Mouse (Mus musculus): ENCODE results near the gene Ppm1e. TPM values are rescaled to one million over a fixed set of nuclear protein-coding genes. Genes with fewer than 3 reads are reported as not detected.

The Ppm1e gene
- total RNA-seq, 1 experiment: 0.54 TPM

- H3K4me1 ChIP-seq (ENCODE audit: control insufficient read depth in 2 of 2, insufficient read depth in 2 of 2, low read length in 2 of 2, poor library complexity in 1 of 2): no peaks in the 10 kb centered on the region
- no peaks in the 10 kb centered on the region for H3K36me3 ChIP-seq (ENCODE audit: control insufficient read depth, insufficient read depth, low read length, poor library complexity, severe bottlenecking)
- in situ Hi-C loops (cut with MboI; ENCODE audit: low sequenced_read_pairs in 2 of 2, unreplicated experiment in 2 of 2): no loop called here
- H3K27ac ChIP-seq (ENCODE audit: insufficient read depth, low read depth, low read length, poor library complexity, severe bottlenecking): no peak overlapping the region
- H3K4me3 ChIP-seq (ENCODE audit: insufficient read depth in 1 of 2, low read depth in 1 of 2, low read length in 2 of 2, poor library complexity in 1 of 2, severe bottlenecking in 1 of 2): no peak overlapping the region
- TF ChIP-seq CHD2 (IDR thresholded peaks at IDR 0.05; ENCODE audit: low read depth, low read length) (no peak), ZC3H11A (IDR thresholded peaks at IDR 0.05; ENCODE audit: borderline replicate concordance, low read depth, low read length) (no peak), MAFK (IDR thresholded peaks at IDR 0.05; ENCODE audit: insufficient read depth, low read depth, low read length) (no peak), HCFC1 (IDR thresholded peaks at IDR 0.05; ENCODE audit: borderline replicate concordance, insufficient read depth, low read length) (no peak), ZNF384 (IDR thresholded peaks at IDR 0.05; ENCODE audit: low read depth, low read length) (no peak)
- H3K9ac ChIP-seq (ENCODE audit: insufficient read depth, low read depth, low read length, poor library complexity, severe bottlenecking): no peak overlapping the region
- no peaks in the 10 kb centered on the region for H3K9me3 ChIP-seq (ENCODE audit: control insufficient read depth, insufficient read depth, low read depth, low read length)
- no peak for DNase-seq (ENCODE audit: low read depth, low spot score)
Measured at GRCm38 (mm10) chr11:87353646-87354170, 5.1 kb downstream of the Ppm1e start.

- Histone ChIP-seq H3K36me3 (ENCODE audit: control insufficient read depth, insufficient read depth, low read length, poor library complexity, severe bottlenecking) (no peaks in the 10 kb centered on the region), H3K9me3 (ENCODE audit: control insufficient read depth, insufficient read depth, low read depth, low read length) (no peaks in the 10 kb centered on the region), H3K27ac (ENCODE audit: insufficient read depth, low read depth, low read length, poor library complexity, severe bottlenecking) (no peak overlapping the region), H3K4me3 (ENCODE audit: insufficient read depth in 1 of 2, low read depth in 1 of 2, low read length in 2 of 2, poor library complexity in 1 of 2, severe bottlenecking in 1 of 2) (no peak overlapping the region), H3K4me1 (ENCODE audit: control insufficient read depth in 2 of 2, insufficient read depth in 2 of 2, low read length in 2 of 2, poor library complexity in 1 of 2) (no peaks in the 10 kb centered on the region), H3K9ac (ENCODE audit: insufficient read depth, low read depth, low read length, poor library complexity, severe bottlenecking) (no peak overlapping the region)
- no peak for TF ChIP-seq ZC3H11A (IDR thresholded peaks at IDR 0.05; ENCODE audit: borderline replicate concordance, low read depth, low read length)
- DNase-seq (ENCODE audit: low read depth, low spot score): no peak
- in situ Hi-C loops (cut with MboI; ENCODE audit: low sequenced_read_pairs in 2 of 2, unreplicated experiment in 2 of 2): no loop called here
Measured at GRCm38 (mm10) chr11:87326381-87326780, 32.4 kb downstream of the Ppm1e start.

GRCm38 (mm10) chr11:87322558-87322957 is 36.3 kb downstream of the Ppm1e start:
- H3K9me3 ChIP-seq (ENCODE audit: control insufficient read depth, insufficient read depth, low read depth, low read length): no peaks in the 10 kb centered on the region
- H3K27ac ChIP-seq (ENCODE audit: insufficient read depth, low read depth, low read length, poor library complexity, severe bottlenecking): no peak overlapping the region
- DNase-seq (ENCODE audit: low read depth, low spot score): no peak
- no peak overlapping the region for H3K4me3 ChIP-seq (ENCODE audit: insufficient read depth in 1 of 2, low read depth in 1 of 2, low read length in 2 of 2, poor library complexity in 1 of 2, severe bottlenecking in 1 of 2)
- in situ Hi-C loops (cut with MboI; ENCODE audit: low sequenced_read_pairs in 2 of 2, unreplicated experiment in 2 of 2): no loop called here
- no peaks in the 10 kb centered on the region for H3K4me1 ChIP-seq (ENCODE audit: control insufficient read depth in 2 of 2, insufficient read depth in 2 of 2, low read length in 2 of 2, poor library complexity in 1 of 2)
- TF ChIP-seq CHD2 (IDR thresholded peaks at IDR 0.05; ENCODE audit: low read depth, low read length) (no peak), HCFC1 (IDR thresholded peaks at IDR 0.05; ENCODE audit: borderline replicate concordance, insufficient read depth, low read length) (no peak), ZNF384 (IDR thresholded peaks at IDR 0.05; ENCODE audit: low read depth, low read length) (no peak), MAFK (IDR thresholded peaks at IDR 0.05; ENCODE audit: insufficient read depth, low read depth, low read length) (no peak), ZC3H11A (IDR thresholded peaks at IDR 0.05; ENCODE audit: borderline replicate concordance, low read depth, low read length) (no peak)
- H3K36me3 ChIP-seq (ENCODE audit: control insufficient read depth, insufficient read depth, low read length, poor library complexity, severe bottlenecking): no peaks in the 10 kb centered on the region
- H3K9ac ChIP-seq (ENCODE audit: insufficient read depth, low read depth, low read length, poor library complexity, severe bottlenecking): no peak overlapping the region

- no peaks in the 10 kb centered on the region for H3K4me1 ChIP-seq (ENCODE audit: control insufficient read depth in 2 of 2, insufficient read depth in 2 of 2, low read length in 2 of 2, poor library complexity in 1 of 2)
- DNase-seq (ENCODE audit: low read depth, low spot score): no peak
- H3K9me3 ChIP-seq (ENCODE audit: control insufficient read depth, insufficient read depth, low read depth, low read length): no peaks in the 10 kb centered on the region
- no peak overlapping the region for H3K9ac ChIP-seq (ENCODE audit: insufficient read depth, low read depth, low read length, poor library complexity, severe bottlenecking)
- TF ChIP-seq MAFK (IDR thresholded peaks at IDR 0.05; ENCODE audit: insufficient read depth, low read depth, low read length): no peak
- TF ChIP-seq ZC3H11A (IDR thresholded peaks at IDR 0.05; ENCODE audit: borderline replicate concordance, low read depth, low read length): no peak
- no peak for TF ChIP-seq HCFC1 (IDR thresholded peaks at IDR 0.05; ENCODE audit: borderline replicate concordance, insufficient read depth, low read length)
- no peak for TF ChIP-seq CHD2 (IDR thresholded peaks at IDR 0.05; ENCODE audit: low read depth, low read length)
- TF ChIP-seq ZNF384 (IDR thresholded peaks at IDR 0.05; ENCODE audit: low read depth, low read length): no peak
- H3K36me3 ChIP-seq (ENCODE audit: control insufficient read depth, insufficient read depth, low read length, poor library complexity, severe bottlenecking): no peaks in the 10 kb centered on the region
- H3K27ac ChIP-seq (ENCODE audit: insufficient read depth, low read depth, low read length, poor library complexity, severe bottlenecking): no peak overlapping the region
- in situ Hi-C loops (cut with MboI; ENCODE audit: low sequenced_read_pairs in 2 of 2, unreplicated experiment in 2 of 2): no loop called here
- no peak overlapping the region for H3K4me3 ChIP-seq (ENCODE audit: insufficient read depth in 1 of 2, low read depth in 1 of 2, low read length in 2 of 2, poor library complexity in 1 of 2, severe bottlenecking in 1 of 2)
Measured at GRCm38 (mm10) chr11:87320007-87320406, 38.8 kb downstream of the Ppm1e start.

Measured in ES-E14 (cell line).